Mouse (Mus musculus) liver, postnatal 0 days (tissue): ENCODE measurements at regions not wholly inside any gene's neighbourhood (a gene's known extent, or its start where the extent isn't known, plus 50 kb on each side); places are given as distances from the start of the nearest gene placed in this dataset.

Experiments
- ATAC-seq: fragments of 200-750 bp; cut with Nextera tagmentation; 2 replicates; pipeline ENCODE4 v1.8.0; 2017; ENCODE audit warnings: mild to moderate bottlenecking, moderate library complexity
- DNase-seq: peaks from one replicate; pipeline ENCODE4 v3.0.0-alpha.2; 2016
- H3K27ac ChIP-seq: fragments of 300-500 bp; sonication (generic); 2 replicates; pipeline ENCODE4 v1.5.1; 2014; ENCODE audit warnings: antibody characterized with exemption, moderate library complexity, mild to moderate bottlenecking, low read depth
- H3K27me3 ChIP-seq: fragments of 300-500 bp; sonication (generic); 2 replicates; pipeline ENCODE4 v1.6.1; 2014; ENCODE audit warnings: low read length, control low read depth, mixed read lengths; ENCODE audit not compliant: insufficient read depth
- H3K36me3 ChIP-seq: fragments of 300-500 bp; sonication (generic); replicated peaks from 2 replicates; pipeline ENCODE4 v1.6.1; 2014; ENCODE audit warnings: mild to moderate bottlenecking, control low read depth, low read length, moderate library complexity, mixed read lengths; ENCODE audit not compliant: insufficient read depth
- H3K4me1 ChIP-seq: fragments of 300-500 bp; sonication (generic); 2 replicates; pipeline ENCODE4 v1.6.1; 2014; ENCODE audit warnings: antibody characterized with exemption, mild to moderate bottlenecking, control low read depth; ENCODE audit not compliant: insufficient read depth
- H3K4me2 ChIP-seq: fragments of 300-500 bp; sonication (generic); 2 replicates; pipeline ENCODE4 v1.6.1; 2014; ENCODE audit warnings: low read depth, mild to moderate bottlenecking, low read length, moderate library complexity, mixed read lengths
- H3K4me3 ChIP-seq: fragments of 300-500 bp; sonication (generic); 2 replicates; pipeline ENCODE4 v1.5.1; 2014; ENCODE audit warnings: low read depth, low read length
- H3K9ac ChIP-seq: fragments of 300-500 bp; sonication (generic); replicated peaks from 2 replicates; pipeline ENCODE4 v1.6.1; 2014; ENCODE audit warnings: mild to moderate bottlenecking, moderate library complexity
- H3K9me3 ChIP-seq: fragments of 300-500 bp; sonication (generic); 2 replicates; pipeline ENCODE4 v1.6.1; 2016; ENCODE audit warnings: mild to moderate bottlenecking, control low read depth, low read length, mixed read lengths
- CTCF ChIP-seq: sonication (generic); IDR thresholded peaks from 2 replicates; pipeline ENCODE4 v1.5.1; 2016; ENCODE audit warnings: antibody characterized with exemption, low read depth
- EP300 ChIP-seq: IDR thresholded peaks from 2 replicates; pipeline ENCODE4 v1.6.1; 2016; ENCODE audit warnings: antibody characterized with exemption, low read depth, mild to moderate bottlenecking
- WGBS: fragments of 180-500 bp; shearing (Covaris S2); extraction: QIAGEN DNeasy Blood & Tissue Kit; methylation state at CpG from one replicate; pipeline ENCODE4 v1.1.7; 2014; ENCODE audit not compliant: insufficient replicate concordance; 5-methylcytosine and 5-hydroxymethylcytosine counted together

GRCm38 (mm10) chr4:75700780-75701378 is 422.8 kb upstream of the Dmac1 start:
- H3K4me2 ChIP-seq: no peak overlapping the region
- no peak overlapping the region for H3K9ac ChIP-seq
- 62% methylated on average over 3 of the region's 3 CpGs for WGBS
- H3K27ac ChIP-seq: no peak overlapping the region
- no peak for ATAC-seq
- H3K4me3 ChIP-seq: no peak overlapping the region
- no peaks in the 10 kb centered on the region for H3K4me1 ChIP-seq
- no peaks in the 10 kb centered on the region for H3K9me3 ChIP-seq
- no peaks in the 10 kb centered on the region for H3K36me3 ChIP-seq
- TF ChIP-seq EP300 (no peak), CTCF (no peak)
- DNase-seq: no peak
- H3K27me3 ChIP-seq: no peaks in the 10 kb centered on the region

GRCm38 (mm10) chr4:75676590-75677174 is 398.6 kb upstream of the Dmac1 start:
- 65% methylated on average over 3 of the region's 3 CpGs for WGBS
- no peak for ATAC-seq

GRCm38 (mm10) chr4:75641046-75641445 is 362.9 kb upstream of the Dmac1 start:
- no peak for ATAC-seq
- no peak for TF ChIP-seq EP300
- no peak for TF ChIP-seq CTCF
- H3K9me3 ChIP-seq: 0 out of 2 replicates have a peak, but pooled peaks cover 3% of the 10 kb centered on the region

More at GRCm38 (mm10) chr4:75676590-75677174, 398.6 kb upstream of the Dmac1 start:
- no peaks in the 10 kb centered on the region for H3K9me3 ChIP-seq
- H3K27ac ChIP-seq: no peak overlapping the region
- TF ChIP-seq EP300: no peak
- TF ChIP-seq CTCF: no peak
- H3K9ac ChIP-seq: no peak overlapping the region
- no peak for DNase-seq
- no peaks in the 10 kb centered on the region for H3K36me3 ChIP-seq
- no peaks in the 10 kb centered on the region for H3K4me1 ChIP-seq
- H3K27me3 ChIP-seq: no peaks in the 10 kb centered on the region
- H3K4me2 ChIP-seq: no peak overlapping the region
- no peak overlapping the region for H3K4me3 ChIP-seq

GRCm38 (mm10) chr4:75636627-75637026 is 358.5 kb upstream of the Dmac1 start:
- no peaks in the 10 kb centered on the region for H3K4me1 ChIP-seq
- H3K9me3 ChIP-seq: 0 out of 2 replicates have a peak, but pooled peaks cover 2% of the 10 kb centered on the region
- no peak for ATAC-seq
- no peak overlapping the region for H3K27ac ChIP-seq
- H3K9ac ChIP-seq: no peak overlapping the region
- no peaks in the 10 kb centered on the region for H3K27me3 ChIP-seq
- no peak for TF ChIP-seq EP300
- TF ChIP-seq CTCF: no peak
- H3K4me2 ChIP-seq: no peak overlapping the region
- no peak for DNase-seq
- H3K36me3 ChIP-seq: no peaks in the 10 kb centered on the region
- no peak overlapping the region for H3K4me3 ChIP-seq
- 67% methylated on average over 1 of the region's 1 CpGs for WGBS

More at GRCm38 (mm10) chr4:75641046-75641445, 362.9 kb upstream of the Dmac1 start:
- Histone ChIP-seq H3K9ac (no peak overlapping the region), H3K27me3 (no peaks in the 10 kb centered on the region), H3K36me3 (no peaks in the 10 kb centered on the region), H3K4me2 (no peak overlapping the region), H3K4me3 (no peak overlapping the region), H3K4me1 (no peaks in the 10 kb centered on the region), H3K27ac (no peak overlapping the region)
- DNase-seq: no peak

GRCm38 (mm10) chr4:75589901-75590300 is 311.8 kb upstream of the Dmac1 start:
- Histone ChIP-seq H3K36me3 (no peaks in the 10 kb centered on the region), H3K9ac (no peak overlapping the region), H3K4me2 (no peak overlapping the region), H3K27ac (no peak overlapping the region), H3K4me1 (no peaks in the 10 kb centered on the region), H3K4me3 (no peak overlapping the region), H3K9me3 (no peaks in the 10 kb centered on the region), H3K27me3 (no peaks in the 10 kb centered on the region)
- ATAC-seq: no peak
- no peak for TF ChIP-seq EP300
- no peak for TF ChIP-seq CTCF
- no peak for DNase-seq
- 82% methylated on average over 3 of the region's 3 CpGs for WGBS

- WGBS: 75% methylated on average over 6 of the region's 6 CpGs
- Histone ChIP-seq H3K36me3 (no peaks in the 10 kb centered on the region), H3K27me3 (no peaks in the 10 kb centered on the region), H3K4me1 (no peaks in the 10 kb centered on the region), H3K9ac (no peak overlapping the region), H3K9me3 (no peaks in the 10 kb centered on the region), H3K4me2 (no peak overlapping the region), H3K27ac (no peak overlapping the region), H3K4me3 (no peak overlapping the region)
- TF ChIP-seq CTCF (no peak), EP300 (no peak)
- ATAC-seq (no peak), DNase-seq (no peak)
Measured at GRCm38 (mm10) chr4:75588095-75588875, 310.2 kb upstream of the Dmac1 start.
